Mouse (Mus musculus) cortical plate, adult 2 months (tissue): ENCODE measurements around the gene Aire. TPM values are rescaled to one million over a fixed set of nuclear protein-coding genes. Genes with fewer than 3 reads are reported as not detected.

ENCODE experiments used
- H3K27ac ChIP-seq: fragments of 200-500 bp; 2 replicates; pipeline ENCODE4 v1.5.1; 2012; ENCODE audit warnings: low read length, control low read depth, inconsistent platforms; ENCODE audit not compliant: insufficient read depth
- H3K4me1 ChIP-seq: fragments of 200-500 bp; 2 replicates; pipeline ENCODE4 v1.6.1; 2011; ENCODE audit warnings: low read length; ENCODE audit not compliant: control insufficient read depth, insufficient read depth
- H3K4me3 ChIP-seq: fragments of 200-500 bp; 2 replicates; pipeline ENCODE4 v1.5.1; 2011; ENCODE audit warnings: mild to moderate bottlenecking, low read length, control low read depth; ENCODE audit not compliant: insufficient read depth
- CTCF ChIP-seq: fragments of 200-500 bp; IDR thresholded peaks from 2 replicates; pipeline ENCODE4 v1.5.1; 2011; ENCODE audit warnings: mild to moderate bottlenecking, control low read depth, low read length; ENCODE audit not compliant: insufficient read depth; ENCODE audit errors: extremely low read depth
- POLR2A ChIP-seq: fragments of 200-500 bp; IDR thresholded peaks from 2 replicates; pipeline ENCODE4 v1.6.1; 2011; ENCODE audit warnings: mild to moderate bottlenecking, low read length, control low read depth; ENCODE audit not compliant: insufficient read depth; ENCODE audit errors: extremely low read depth
- polyA plus RNA-seq: library from polyadenylated mRNA; depleted of rRNA; stranded (reverse); fragments of >200 nt; gene quantifications from 2 replicates; pipeline ENCODE4 v1.2.3, GENCODE M21; 2012; rRNA removed

The Aire gene
- polyA plus RNA-seq, 1 experiment: 0.65 TPM

GRCm38 (mm10) chr10:77985775-77986174 is 57.6 kb downstream of the Aire start:
- H3K4me3 ChIP-seq: no peak overlapping the region
- H3K4me1 ChIP-seq: no peaks in the 10 kb centered on the region
- H3K27ac ChIP-seq: no peak overlapping the region
- TF ChIP-seq CTCF (no peak), POLR2A (0 out of 2 replicates have a peak, but pooled peaks have one; percentile 8)

DNA sequence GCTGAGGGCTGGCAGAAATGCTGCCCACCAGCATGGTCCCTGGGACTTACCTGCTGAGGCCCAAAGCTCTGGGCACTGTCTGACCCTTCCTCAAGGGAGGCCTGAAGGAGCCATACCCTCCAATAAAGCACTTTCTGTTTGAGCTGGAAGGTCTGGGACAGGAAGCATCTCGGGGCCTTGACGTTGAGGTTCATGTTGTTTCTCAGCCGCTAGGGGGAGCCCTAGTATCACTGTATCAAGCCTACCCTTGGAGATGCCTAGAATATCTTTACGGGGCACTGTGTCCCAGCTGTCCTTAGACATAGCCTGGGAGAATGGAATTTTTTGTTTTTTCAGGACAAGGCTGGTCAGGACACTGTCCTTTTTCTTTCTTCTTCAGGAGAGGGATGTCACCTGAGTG is 58.8 kb downstream of the Aire start:
- Histone ChIP-seq H3K4me3 (no peak overlapping the region), H3K4me1 (no peaks in the 10 kb centered on the region), H3K27ac (no peak overlapping the region)
- TF ChIP-seq POLR2A (no peak), CTCF (peak; percentile 89)

Other genes with a start within 250 kb of the Aire start
- not detected in 2 replicates for gene Gm9639, start 248.5 kb downstream of the Aire start, polyA plus RNA-seq
- gene Gm19668, start 244.5 kb downstream of the Aire start, polyA plus RNA-seq: not detected in 2 replicates
- not detected in 2 replicates for gene Gm9507, start 231.8 kb downstream of the Aire start, polyA plus RNA-seq
- not detected in 2 replicates for gene Gm2696, start 228.9 kb downstream of the Aire start, polyA plus RNA-seq
- not detected in 2 replicates for gene Krtap10-4, start 216.5 kb downstream of the Aire start, polyA plus RNA-seq
- not detected in 2 replicates for gene Krtap10-10, start 207.7 kb downstream of the Aire start, polyA plus RNA-seq
- gene Gm36176, start 196.8 kb downstream of the Aire start, polyA plus RNA-seq: not detected in 2 replicates
- 0.15 TPM in 1 of 2 replicates, not detected in the other for gene Gm10318, start 190.8 kb downstream of the Aire start, polyA plus RNA-seq
- gene Gm3285, start 181.6 kb downstream of the Aire start, polyA plus RNA-seq: not detected in 2 replicates
- gene Lrrc3, start 141.1 kb downstream of the Aire start, polyA plus RNA-seq: 7.3 and 7.7 TPM in 2 replicates
- gene Trpm2, start 73.0 kb downstream of the Aire start, polyA plus RNA-seq: 30.8 and 32.0 TPM in 2 replicates
- 74.0 and 74.4 TPM in 2 replicates for gene 1810043G02Rik, start 65.1 kb downstream of the Aire start, polyA plus RNA-seq
- gene Pfkl, start 33.5 kb downstream of the Aire start, polyA plus RNA-seq: 158 and 186 TPM in 2 replicates
- 0.13 and 0.38 TPM in 2 replicates for gene Dnmt3l, start 1.7 kb downstream of the Aire start, polyA plus RNA-seq
- gene Icosl, start 25.7 kb upstream of the Aire start, polyA plus RNA-seq: 5.3 and 6.3 TPM in 2 replicates
- 128 TPM in 2 replicates for gene D10Jhu81e, start 126.2 kb upstream of the Aire start, polyA plus RNA-seq
- 18.2 and 19.6 TPM in 2 replicates for gene Pwp2, start 141.5 kb upstream of the Aire start, polyA plus RNA-seq
- 61.6 and 62.8 TPM in 2 replicates for gene Trappc10, start 201.0 kb upstream of the Aire start, polyA plus RNA-seq